Mouse (Mus musculus) heart, adult 2 months (tissue): Measurements from ENCODE around the gene Hspa12a.

Source experiments
- EP300 ChIP-seq: fragments of 200-500 bp; IDR thresholded peaks from 2 replicates; pipeline ENCODE4 v1.6.1; 2011; ENCODE audit warnings: low read depth, low read length, control low read depth; ENCODE audit not compliant: insufficient read depth
- POLR2A ChIP-seq: fragments of 200-500 bp; IDR thresholded peaks from 2 replicates; pipeline ENCODE4 v1.6.1; 2011; ENCODE audit warnings: mild to moderate bottlenecking, low read depth, low read length, control low read depth; ENCODE audit not compliant: insufficient read depth

DNA sequence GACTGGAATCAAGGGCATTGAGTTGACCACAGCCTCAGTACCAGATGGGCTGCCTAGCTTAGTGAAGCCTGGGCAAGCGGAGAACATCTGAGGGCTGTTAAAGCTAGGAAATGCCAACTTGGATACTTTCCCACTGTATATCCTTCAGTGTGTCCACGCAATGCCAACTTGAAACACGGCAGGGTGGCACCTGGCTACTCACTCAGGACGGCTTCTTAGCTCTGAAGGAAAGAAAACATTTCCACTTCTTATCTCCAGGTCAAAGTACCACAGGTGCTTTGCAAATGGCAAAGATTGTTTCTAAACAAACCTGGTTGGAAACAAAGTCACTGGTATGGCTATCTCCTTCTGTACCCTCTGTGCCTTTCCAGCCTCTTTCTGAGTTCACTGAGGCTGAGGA, 184.6 kb downstream of the Hspa12a start:
- no peak for TF ChIP-seq EP300
- no peak for TF ChIP-seq POLR2A
